Mouse (Mus musculus) left cerebral cortex, adult 8-10 months (tissue): ENCODE results near the gene Timm44. TPM values are rescaled to one million over a fixed set of nuclear protein-coding genes. Genes with fewer than 3 reads are reported as not detected.

Source experiments
- DNase-seq, 2 experiments: peaks; one replicate each; pipeline ENCODE4 v3.0.0; 2022; ENCODE audit warnings: low spot score in 2 of 2
- total RNA-seq, 4 experiments: library from RNA; stranded (reverse); gene quantifications; 2 replicates each; pipeline ENCODE4 v1.2.4; 2022

The Timm44 gene
- total RNA-seq, result 10 to 100 TPM; 62.8 to 72.5 (median 66.8) TPM

GRCm38 (mm10) chr8:4275275-4276110, at the start of gene Timm44:
Gene Timm44, minus strand, starts transcription at chr8:4275913.
- DNase-seq, result peak; percentile 92 to 97

DNA sequence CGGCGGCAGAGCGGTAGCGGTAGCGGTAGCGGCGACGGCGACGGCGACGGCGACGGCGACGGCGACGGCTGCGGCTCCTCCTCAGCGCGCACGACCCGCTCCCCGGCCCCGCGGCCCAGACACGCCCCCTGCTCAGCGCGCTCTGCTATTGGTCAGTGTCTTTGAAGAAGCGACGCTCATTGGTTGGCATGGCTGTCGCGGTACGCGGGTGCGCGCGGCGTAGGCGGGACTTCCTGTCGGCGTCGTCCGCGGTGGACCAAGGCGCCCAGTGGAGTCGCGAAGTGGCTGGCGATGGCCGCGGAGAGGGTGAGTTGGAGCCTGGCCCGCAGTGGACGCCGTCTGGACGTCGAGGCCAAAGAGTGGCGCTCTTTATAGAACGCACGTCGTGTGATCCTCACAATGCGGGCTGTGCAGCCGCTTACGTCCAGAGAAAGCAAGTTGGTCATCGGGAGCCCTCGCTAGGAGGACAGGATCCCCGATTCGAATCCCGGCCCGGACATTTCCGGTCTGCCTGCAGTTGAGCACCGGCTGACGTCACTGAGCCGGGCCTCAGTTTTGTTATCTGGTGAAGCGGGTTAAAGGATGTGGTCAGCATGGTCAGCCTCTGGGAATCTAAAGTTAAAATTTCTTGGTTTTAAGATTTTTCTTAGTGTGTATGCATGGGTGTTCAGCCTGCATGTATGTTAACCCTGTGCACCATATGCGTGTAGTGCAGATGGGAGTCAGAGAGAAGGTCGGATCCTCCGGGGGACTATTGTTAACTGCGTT, 49.5 kb upstream of the Timm44 start, which contains the start of the genes Ccl25 and Elavl1:
TSS of gene Ccl25 (plus strand) at position 228 of the 768 bp plus-strand sequence.
TSS of gene Elavl1 (minus strand) at position 431 of the 768 bp plus-strand sequence.
- peak; percentile 96 to 97 for DNase-seq

DNA sequence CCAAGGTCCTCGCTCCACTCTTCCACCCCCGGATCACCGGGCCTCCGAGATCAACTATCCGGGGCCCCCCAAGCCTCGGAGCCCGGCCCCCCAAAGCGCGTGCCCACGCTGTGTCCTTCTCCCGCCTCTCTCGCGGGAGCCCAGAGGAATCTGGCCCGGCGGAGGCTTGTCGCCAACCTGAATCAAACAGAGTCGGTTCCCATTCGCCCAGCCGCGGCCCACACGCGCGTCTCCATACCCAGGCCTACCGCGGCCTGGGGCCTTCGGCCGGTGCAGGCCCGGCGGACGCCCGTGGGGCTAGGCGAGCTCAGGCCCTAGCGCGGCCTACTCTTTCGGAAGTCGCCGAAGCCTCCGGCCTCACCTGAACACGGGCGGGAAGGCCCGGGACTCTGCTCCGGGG, 48.8 kb upstream of the Timm44 start:
- DNase-seq, result peak; percentile 21 to 40

GRCm38 (mm10) chr8:4323917-4324316, 48.2 kb upstream of the Timm44 start:
- no peak for DNase-seq

- peak; percentile 45 to 73 for DNase-seq
Measured at GRCm38 (mm10) chr8:4322470-4322869, 46.8 kb upstream of the Timm44 start.

- no peak for DNase-seq
Measured at GRCm38 (mm10) chr8:4321031-4321430, 45.3 kb upstream of the Timm44 start.

DNA sequence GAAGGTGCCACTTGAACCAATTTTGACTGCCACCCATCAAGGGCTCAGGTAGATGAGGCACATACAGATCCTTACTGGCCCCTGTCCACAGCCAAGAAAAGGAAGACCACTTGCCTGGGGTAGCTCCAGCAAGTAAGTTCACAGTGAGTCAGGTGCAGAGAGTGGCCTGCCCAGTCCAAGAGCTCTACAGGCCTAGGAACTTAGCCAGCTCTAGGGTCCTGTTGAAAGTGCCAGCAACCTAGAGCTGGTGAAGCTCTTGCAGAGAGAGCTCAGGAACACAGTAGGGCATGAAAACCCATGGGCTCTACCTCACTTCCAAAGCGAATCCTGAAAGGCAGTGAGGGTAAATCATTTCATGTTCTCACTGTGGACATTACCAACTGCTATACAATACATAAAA, 44.7 kb upstream of the Timm44 start:
- DNase-seq, result no peak

- no peak for DNase-seq
Measured at GRCm38 (mm10) chr8:4319573-4319872, 43.8 kb upstream of the Timm44 start.

GRCm38 (mm10) chr8:4318796-4319572, 43.3 kb upstream of the Timm44 start:
- no peak for DNase-seq

DNA sequence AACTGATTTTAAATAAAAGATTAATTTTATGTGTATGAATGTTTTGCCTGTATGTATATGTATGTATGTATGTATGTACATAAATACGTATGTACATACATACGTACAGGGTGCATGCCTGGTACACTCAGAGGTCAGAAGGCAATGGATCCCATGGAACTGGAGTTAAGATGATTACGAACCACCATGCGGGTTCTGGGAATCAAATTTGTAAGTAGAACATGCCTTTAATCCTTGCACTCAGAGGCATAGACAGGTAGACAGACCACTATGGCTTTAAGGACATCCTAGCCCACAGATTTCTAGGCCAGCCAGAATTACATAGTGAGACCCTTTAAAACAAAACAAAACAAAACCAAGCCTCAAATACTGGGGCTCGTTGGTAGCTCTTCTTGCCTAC, 42.4 kb upstream of the Timm44 start:
- no peak for DNase-seq

- DNase-seq, result no peak
Measured at GRCm38 (mm10) chr8:4314852-4315251, 39.1 kb upstream of the Timm44 start.

- DNase-seq, result no peak
Measured at GRCm38 (mm10) chr8:4313254-4314124, 37.8 kb upstream of the Timm44 start.

DNA sequence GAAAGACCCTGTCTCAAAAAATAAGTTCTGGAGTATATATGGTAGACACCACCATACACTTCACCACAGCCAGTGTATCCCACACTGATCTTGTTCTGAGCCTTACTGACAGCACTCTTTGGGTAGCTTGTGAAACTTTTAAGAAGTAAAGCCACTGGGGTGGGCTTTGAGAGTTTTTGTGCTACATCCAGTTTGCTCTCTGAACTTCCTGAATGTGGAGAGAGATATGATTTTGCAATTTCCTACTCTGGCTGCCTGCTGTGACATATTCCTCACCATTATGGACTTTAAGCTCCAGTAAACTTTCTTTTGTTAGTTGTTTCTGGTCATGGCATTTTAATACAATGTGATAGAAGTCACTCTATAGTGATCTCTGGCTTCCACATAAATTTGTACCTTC, 36.4 kb upstream of the Timm44 start:
- no peak for DNase-seq

DNA sequence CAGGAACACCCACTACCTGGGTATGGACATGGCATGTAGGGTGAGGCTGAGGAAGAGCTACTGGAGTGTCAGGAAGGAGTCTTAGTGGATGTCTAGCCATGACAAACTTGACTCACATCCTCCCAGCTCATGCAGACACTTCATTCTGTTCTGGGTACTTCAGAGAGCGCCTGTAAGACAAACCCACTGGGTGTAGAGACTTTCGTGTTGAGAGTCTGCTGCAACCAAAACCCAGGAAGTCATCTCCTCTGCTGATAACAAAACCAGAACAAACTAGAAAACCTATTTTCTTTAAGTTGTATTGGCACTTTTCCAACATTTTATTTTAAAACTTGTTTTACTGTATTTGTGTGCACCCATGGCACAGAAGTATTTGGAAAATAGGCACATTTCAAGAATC, 30.1 kb upstream of the Timm44 start:
- no peak for DNase-seq

DNA sequence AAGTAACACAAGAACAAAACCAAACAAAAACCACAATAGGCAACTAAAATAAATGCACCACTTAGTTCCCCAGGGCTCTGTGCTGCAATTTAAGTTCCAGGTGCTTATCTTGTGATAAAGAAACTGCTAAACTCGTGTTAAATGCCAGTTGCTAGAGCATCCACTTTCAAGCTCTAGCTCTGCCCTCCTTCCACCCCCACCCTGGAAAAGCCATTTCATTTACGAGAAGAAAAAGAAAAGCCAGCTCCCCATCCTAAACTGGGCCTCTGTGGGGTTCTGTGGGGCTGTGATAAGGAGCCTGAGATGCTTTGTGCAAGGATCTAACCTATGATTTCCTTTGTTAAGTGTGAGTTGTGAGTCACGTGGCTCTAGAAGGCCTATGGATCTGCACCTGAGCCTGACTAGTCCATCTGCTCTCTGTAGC, 28.4 kb upstream of the Timm44 start:
- DNase-seq, result no peak

GRCm38 (mm10) chr8:4297822-4298221, 22.1 kb upstream of the Timm44 start:
- DNase-seq, result no peak

DNA sequence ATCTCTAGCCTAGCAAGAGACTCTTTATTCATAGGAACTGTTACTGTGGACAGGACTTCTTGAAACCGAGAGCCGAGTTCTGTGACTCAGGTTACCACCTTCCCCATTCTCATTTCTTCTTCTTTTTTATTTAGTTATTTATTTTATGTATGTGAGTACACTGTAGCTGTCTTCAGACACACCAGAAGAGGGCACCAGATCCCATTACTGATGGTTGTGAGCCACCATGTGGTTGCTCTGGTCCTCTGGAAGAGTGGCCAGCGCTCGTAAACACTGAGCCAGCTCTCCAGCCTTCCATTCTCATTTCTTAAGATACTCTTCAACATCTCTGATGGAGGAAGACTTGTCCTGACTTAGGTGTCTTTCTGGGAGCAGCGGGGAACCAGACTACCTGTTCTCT, 17.0 kb upstream of the Timm44 start:
- no peak for DNase-seq

- no peak for DNase-seq
Measured at GRCm38 (mm10) chr8:4276111-4276465, 375 bp upstream of the Timm44 start.

- DNase-seq, result no peak
Measured at GRCm38 (mm10) chr8:4269609-4270008, 6.1 kb downstream of the Timm44 start.

- no peak for DNase-seq
Measured at GRCm38 (mm10) chr8:4267627-4268026, 8.1 kb downstream of the Timm44 start.
